Mouse (Mus musculus) heart, adult 2 months (tissue): ENCODE data around the gene Golga4.

Experiments
- CTCF ChIP-seq: fragments of 200-600 bp; IDR thresholded peaks from 2 replicates; pipeline ENCODE4 v1.8.1; 2022; ENCODE audit warnings: antibody characterized with exemption, mild to moderate bottlenecking, moderate library complexity
- EP300 ChIP-seq: fragments of 200-500 bp; IDR thresholded peaks from 2 replicates; pipeline ENCODE4 v1.6.1; 2011; ENCODE audit warnings: low read depth, low read length, control low read depth; ENCODE audit not compliant: insufficient read depth
- POLR2A ChIP-seq: fragments of 200-500 bp; IDR thresholded peaks from 2 replicates; pipeline ENCODE4 v1.6.1; 2011; ENCODE audit warnings: mild to moderate bottlenecking, low read depth, low read length, control low read depth; ENCODE audit not compliant: insufficient read depth

DNA sequence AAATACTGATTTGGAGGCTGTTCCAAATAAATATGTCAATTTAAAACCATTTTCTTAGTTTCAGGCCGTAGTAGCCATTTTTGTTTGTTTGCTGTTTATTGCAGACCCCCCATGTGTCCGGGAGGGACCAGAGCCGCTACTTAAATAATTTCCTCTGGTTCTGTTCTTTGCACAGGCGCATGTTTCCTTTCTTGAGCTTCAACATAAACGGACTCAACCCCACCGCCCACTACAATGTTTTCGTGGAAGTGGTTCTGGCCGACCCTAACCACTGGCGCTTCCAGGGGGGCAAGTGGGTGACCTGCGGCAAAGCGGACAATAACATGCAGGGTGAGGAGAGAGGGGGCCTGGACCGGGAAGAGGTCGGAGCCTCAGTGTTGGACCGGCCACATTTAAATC, 25.8 kb upstream of the Golga4 start:
- TF ChIP-seq CTCF (no peak), POLR2A (no peak), EP300 (no peak)
